Mouse (Mus musculus) hematopoietic stem cell, adult 5-6 weeks (primary cell): ENCODE measurements at regions not wholly inside any gene's neighbourhood (a gene's known extent, or its start where the extent isn't known, plus 50 kb on each side); places are given as distances from the start of the nearest gene placed in this dataset.

Experiments used
- ATAC-seq, 2 experiments: fragments of 125-278 bp in 1 of 2; replicated peaks in 1 of 2; 2 replicates each; pipeline ENCODE4 v1.8.0; 2016 to 2017; ENCODE audit warnings: inconsistent platforms in 2 of 2, mild to moderate bottlenecking in 2 of 2, moderate number of reproducible peaks in 2 of 2, low read depth in 1 of 2, moderate TSS enrichment in 1 of 2; ENCODE audit not compliant: low FRiP score in 2 of 2, poor library complexity in 2 of 2, severe bottlenecking in 2 of 2, insufficient read depth in 1 of 2, low TSS enrichment in 1 of 2

GRCm38 (mm10) chr15:61102421-61103412, 179.9 kb upstream of the A1bg start:
- no peak for ATAC-seq

- no peak for ATAC-seq
Measured at GRCm38 (mm10) chr15:61100807-61101206, 178.0 kb upstream of the A1bg start.

GRCm38 (mm10) chr15:61098968-61099367, 176.2 kb upstream of the A1bg start:
- ATAC-seq, result no peak

- ATAC-seq, result no peak
Measured at GRCm38 (mm10) chr15:61098519-61098918, 175.7 kb upstream of the A1bg start.

- ATAC-seq, result no peak
Measured at GRCm38 (mm10) chr15:61096021-61096781, 173.4 kb upstream of the A1bg start.

- no peak for ATAC-seq
Measured at GRCm38 (mm10) chr15:61055017-61055609, 132.3 kb upstream of the A1bg start.

- ATAC-seq, result no peak
Measured at GRCm38 (mm10) chr15:61051363-61051762, 128.6 kb upstream of the A1bg start.

- ATAC-seq, result no peak
Measured at GRCm38 (mm10) chr15:61009509-61009908, 86.7 kb upstream of the A1bg start.

GRCm38 (mm10) chr15:61007461-61008059, 84.7 kb upstream of the A1bg start:
- no peak for ATAC-seq

GRCm38 (mm10) chr15:61006608-61007007, 83.8 kb upstream of the A1bg start:
- ATAC-seq, result no peak

- no peak for ATAC-seq
Measured at GRCm38 (mm10) chr15:60993971-60994690, 71.3 kb upstream of the A1bg start.

- ATAC-seq, result no peak
Measured at GRCm38 (mm10) chr15:60993394-60993793, 70.6 kb upstream of the A1bg start.

GRCm38 (mm10) chr15:60982576-60982975, 59.8 kb upstream of the A1bg start:
- ATAC-seq, result no peak
